Mouse (Mus musculus): ENCODE data around the gene Wdr47.
"Not testable (repeated sequence)": the region's sequence is repeated elsewhere in the genome, so short reads cannot be mapped to it uniquely, and the experiment has no call there.

The Wdr47 gene

GRCm38 (mm10) chr3:108634761-108635160, 43.7 kb downstream of the Wdr47 start:
- in situ Hi-C loops (cut with MboI, MseI), result no loop called here

GRCm38 (mm10) chr3:108639412-108639811, 48.3 kb downstream of the Wdr47 start:
- in situ Hi-C loops (cut with MboI, MseI), result no loop called here

- in situ Hi-C loops (cut with MboI, MseI), result no loop called here
Measured at GRCm38 (mm10) chr3:108640998-108641397, 49.9 kb downstream of the Wdr47 start.

GRCm38 (mm10) chr3:108644856-108645255, 53.8 kb downstream of the Wdr47 start:
- in situ Hi-C loops (cut with MboI, MseI), result no loop called here

- in situ Hi-C loops (cut with MboI, MseI), result no loop called here
Measured at GRCm38 (mm10) chr3:108646036-108646435, 55.0 kb downstream of the Wdr47 start.

- in situ Hi-C loops (cut with MboI, MseI), result not testable (repeated sequence)
Measured at GRCm38 (mm10) chr3:108647681-108648080, 56.6 kb downstream of the Wdr47 start.

GRCm38 (mm10) chr3:108652866-108653642, 62.0 kb downstream of the Wdr47 start:
- in situ Hi-C loops (cut with MboI, MseI), result no loop called here

- in situ Hi-C loops (cut with MboI, MseI), result no loop called here
Measured at GRCm38 (mm10) chr3:108653710-108654379, 62.8 kb downstream of the Wdr47 start, which contains the start of gene Clcc1. Clcc1 (plus strand) TSS chr3:108653913.

GRCm38 (mm10) chr3:108654566-108654965, 63.5 kb downstream of the Wdr47 start:
- in situ Hi-C loops (cut with MboI, MseI), result no loop called here

GRCm38 (mm10) chr3:108655486-108655885, 64.4 kb downstream of the Wdr47 start:
- in situ Hi-C loops (cut with MboI, MseI), result no loop called here

GRCm38 (mm10) chr3:108658612-108659011, 67.5 kb downstream of the Wdr47 start:
- in situ Hi-C loops (cut with MboI, MseI), result no loop called here

GRCm38 (mm10) chr3:108660941-108661340, 69.9 kb downstream of the Wdr47 start:
- in situ Hi-C loops (cut with MboI, MseI), result no loop called here

- in situ Hi-C loops (cut with MboI, MseI), result no loop called here
Measured at GRCm38 (mm10) chr3:108676616-108677015, 85.5 kb downstream of the Wdr47 start.

GRCm38 (mm10) chr3:108681004-108681403, 89.9 kb downstream of the Wdr47 start:
- in situ Hi-C loops (cut with MboI, MseI), result no loop called here

- in situ Hi-C loops (cut with MboI, MseI), result not testable (repeated sequence)
Measured at GRCm38 (mm10) chr3:108683597-108683996, 92.5 kb downstream of the Wdr47 start.

GRCm38 (mm10) chr3:108685701-108686100, 94.6 kb downstream of the Wdr47 start:
- in situ Hi-C loops (cut with MboI, MseI), result no loop called here

- in situ Hi-C loops (cut with MboI, MseI), result no loop called here
Measured at GRCm38 (mm10) chr3:108689015-108689441, 97.9 kb downstream of the Wdr47 start.

- in situ Hi-C loops (cut with MboI, MseI), result no loop called here
Measured at GRCm38 (mm10) chr3:108689446-108689845, 98.4 kb downstream of the Wdr47 start.

GRCm38 (mm10) chr3:108689979-108690378, 98.9 kb downstream of the Wdr47 start:
- in situ Hi-C loops (cut with MboI, MseI), result no loop called here

- in situ Hi-C loops (cut with MboI, MseI), result no loop called here
Measured at GRCm38 (mm10) chr3:108694321-108694720, 103.2 kb downstream of the Wdr47 start.
